Mouse (Mus musculus) spleen, postnatal 14 days (tissue): ENCODE results near the gene Ugt1a6b.
"Not testable (repeated sequence)": the region's sequence is repeated elsewhere in the genome, so short reads cannot be mapped to it uniquely, and the experiment has no call there.

ENCODE experiments used
- DNase-seq, 2 experiments: peaks; one replicate each; pipeline ENCODE4 v3.0.0; 2021 to 2022; ENCODE audit warnings: low spot score in 2 of 2

The Ugt1a6b gene

DNA sequence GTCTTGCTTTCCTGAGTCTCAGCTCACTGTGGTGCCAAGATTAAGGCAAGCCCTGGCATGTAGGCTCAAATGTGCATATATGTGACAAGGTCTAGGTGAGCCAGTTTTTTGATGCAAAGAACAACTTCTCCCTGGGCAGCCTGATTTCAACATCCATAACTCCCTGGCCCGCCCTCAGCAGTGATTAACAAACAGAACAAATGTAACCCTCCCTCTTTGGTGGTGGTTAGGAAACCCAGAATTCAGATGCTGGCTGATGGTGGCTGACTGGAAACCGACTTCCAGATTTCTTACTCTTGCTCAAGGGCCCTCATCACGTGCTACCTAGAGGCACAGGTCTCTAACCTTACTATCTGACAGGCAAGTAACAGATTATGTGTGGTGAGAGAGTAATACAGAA lies at the start of gene Ugt1a6b:
Gene Ugt1a6b, plus strand, starts transcription at position 234 of the 400 bp plus-strand sequence.
- not testable (repeated sequence) for DNase-seq

DNA sequence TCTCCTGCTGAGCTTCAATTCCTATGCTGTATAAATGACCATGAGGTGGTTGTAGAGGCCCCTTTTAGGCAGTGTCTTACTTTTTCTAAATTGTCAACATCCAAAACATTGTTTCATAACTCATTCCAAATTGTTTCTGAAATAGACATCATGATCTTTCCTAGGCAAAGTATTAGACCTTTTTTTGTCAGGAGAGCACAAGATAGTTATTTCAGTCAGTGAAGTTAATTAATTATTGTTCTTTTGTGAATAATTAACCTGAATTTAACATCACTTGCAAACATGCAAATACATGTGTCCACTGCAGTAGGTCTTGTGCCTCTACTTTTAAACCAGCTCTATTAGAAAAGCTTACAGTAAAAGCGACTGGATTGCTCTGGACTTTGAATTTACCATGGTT lies 48.0 kb upstream of the Ugt1a6b start, which contains the start of gene Ugt1a10:
Gene Ugt1a10, plus strand, starts transcription at position 301 of the 400 bp plus-strand sequence.
- DNase-seq = no peak

DNA sequence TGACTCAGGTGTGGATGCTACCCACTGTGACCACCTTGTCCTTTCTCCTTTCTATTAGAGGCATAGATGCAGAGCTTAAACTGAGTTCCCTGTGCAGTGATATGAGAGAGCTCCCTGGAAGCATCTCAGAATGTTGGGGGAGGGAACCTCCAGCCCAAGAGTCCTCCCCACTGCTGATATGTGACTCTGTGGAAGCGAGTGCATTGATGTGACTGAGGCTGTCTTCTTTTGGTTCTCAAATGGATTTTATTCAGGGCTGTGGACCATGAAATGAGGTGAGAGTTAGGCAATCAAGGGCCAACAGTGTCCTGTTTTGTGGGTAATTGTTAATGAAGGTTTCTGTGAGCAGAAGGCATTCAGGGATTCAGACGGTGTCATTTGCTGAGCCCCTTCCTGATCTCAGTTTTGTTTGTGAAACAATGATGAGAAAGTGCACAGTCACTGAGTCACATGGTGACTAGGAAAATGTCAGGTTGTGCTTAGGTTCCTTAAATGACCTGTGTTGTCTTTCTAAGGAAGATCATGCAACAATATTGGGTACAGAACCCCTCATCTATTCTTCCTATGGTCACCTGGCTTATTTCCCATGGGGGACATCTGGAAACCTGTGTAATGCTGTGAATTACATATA lies 36.5 kb upstream of the Ugt1a6b start:
- DNase-seq = not testable (repeated sequence)

DNA sequence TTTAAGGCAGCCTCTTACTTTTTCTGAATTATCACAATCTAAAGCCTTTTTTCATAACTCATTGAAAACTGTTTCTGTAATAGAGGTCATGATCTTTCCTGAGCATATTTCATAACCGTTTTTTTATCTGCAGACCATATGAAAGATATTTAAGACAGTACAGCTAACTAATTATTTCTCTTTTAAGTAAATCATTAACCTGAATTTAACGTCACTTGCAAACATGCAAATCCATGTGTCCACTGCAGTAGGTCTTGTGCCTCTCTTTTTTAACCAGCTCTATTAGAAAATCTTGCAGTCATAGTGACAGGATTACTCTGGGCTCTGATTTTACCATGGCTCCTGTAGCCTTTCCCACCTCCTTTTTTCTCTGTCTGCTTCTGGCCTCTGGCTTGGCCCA lies 32.6 kb upstream of the Ugt1a6b start, which contains the start of gene Ugt1a9:
Gene Ugt1a9, plus strand, starts transcription at position 306 of the 400 bp plus-strand sequence.
- no peak for DNase-seq

DNA sequence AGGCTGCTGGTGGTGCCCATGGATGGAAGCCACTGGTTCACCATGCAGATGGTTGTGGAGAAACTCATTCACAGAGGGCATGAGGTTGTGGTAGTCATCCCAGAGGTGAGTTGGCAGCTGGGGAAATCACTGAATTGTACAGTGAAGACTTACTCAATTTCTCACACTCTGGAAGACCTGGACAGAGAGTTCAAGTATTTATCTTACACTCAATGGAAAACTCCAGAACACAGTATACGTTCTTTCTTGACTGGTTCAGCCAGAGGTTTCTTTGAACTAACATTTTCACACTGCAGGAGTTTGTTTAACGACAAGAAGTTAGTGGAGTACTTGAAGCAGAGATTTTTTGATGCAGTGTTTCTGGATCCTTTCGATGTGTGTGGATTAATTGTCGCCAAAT lies 32.1 kb upstream of the Ugt1a6b start:
- no peak for DNase-seq

DNA sequence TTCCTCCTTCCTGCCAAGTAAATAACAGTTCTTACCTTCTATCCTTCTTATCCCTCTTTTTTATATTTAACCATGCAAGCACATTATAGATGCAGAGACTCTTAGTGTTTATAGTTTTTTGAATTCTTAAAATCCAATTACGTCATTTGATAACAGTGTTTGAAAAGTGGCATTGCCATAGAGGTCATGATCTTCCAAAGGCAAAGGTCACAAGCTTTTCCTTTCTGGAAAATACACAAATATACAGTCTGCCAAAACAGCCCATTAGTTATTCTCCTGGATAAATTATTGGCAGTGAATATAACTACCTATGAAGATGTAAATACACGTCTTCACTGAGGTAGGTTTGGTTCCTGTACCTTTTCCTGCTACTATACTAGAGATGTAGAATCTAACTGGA lies 28.6 kb upstream of the Ugt1a6b start:
- no peak for DNase-seq

DNA sequence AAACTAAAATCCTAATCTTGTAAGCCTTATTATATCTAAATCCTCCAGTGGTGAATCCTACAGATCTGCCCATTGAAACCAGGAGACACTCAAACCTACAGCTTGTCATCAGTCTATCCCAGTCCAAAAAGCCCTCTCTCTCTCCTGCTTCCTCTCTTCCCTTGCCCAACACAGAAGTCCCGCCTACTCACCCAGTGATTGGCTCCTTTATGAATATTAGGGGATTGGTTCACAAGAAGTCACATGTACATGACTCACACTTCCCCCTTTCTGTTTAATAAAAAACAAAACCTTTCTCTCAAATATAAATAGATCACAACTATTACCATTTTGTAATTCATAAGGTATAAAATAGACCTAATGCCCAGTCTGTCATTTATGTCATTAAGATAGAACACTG lies 25.9 kb upstream of the Ugt1a6b start:
- no peak for DNase-seq

DNA sequence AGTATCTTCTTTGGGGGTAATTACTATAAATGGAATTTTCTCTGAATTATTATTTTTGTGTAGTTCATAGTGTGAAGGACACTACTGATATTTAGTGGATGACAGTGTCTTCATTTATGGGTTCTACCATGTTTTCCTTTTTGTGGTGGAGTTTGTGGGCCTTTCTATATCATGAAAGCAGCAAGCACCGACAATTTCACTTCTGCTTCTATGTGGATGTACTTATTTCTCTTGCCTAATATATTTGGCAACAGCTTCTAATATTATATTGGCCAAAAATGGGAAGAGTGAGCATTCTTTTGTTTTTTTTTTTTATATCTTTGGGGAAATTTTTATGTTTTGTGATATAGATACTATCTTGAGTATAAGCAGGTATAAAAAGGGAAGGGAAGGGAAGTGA lies 21.4 kb upstream of the Ugt1a6b start:
- DNase-seq = no peak

DNA sequence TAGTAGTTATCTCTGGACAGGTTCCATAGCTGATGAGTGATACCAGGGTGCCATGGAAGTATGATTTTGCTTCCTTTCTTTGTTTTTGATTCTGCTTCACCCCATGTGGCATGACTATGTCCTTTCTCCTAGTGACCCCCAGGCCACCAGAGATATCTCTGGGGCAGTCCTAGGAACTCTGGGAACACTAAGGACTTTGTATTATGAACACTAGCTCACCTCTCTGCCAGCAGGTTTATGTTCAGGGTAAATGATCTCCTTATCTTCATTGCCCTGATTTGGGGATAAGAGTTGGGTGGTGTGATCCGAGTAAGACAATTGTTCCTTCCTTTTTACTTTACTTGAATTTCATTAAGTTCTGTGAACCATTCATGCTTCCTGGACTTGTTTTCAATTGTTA lies 16.9 kb upstream of the Ugt1a6b start:
- no peak for DNase-seq

DNA sequence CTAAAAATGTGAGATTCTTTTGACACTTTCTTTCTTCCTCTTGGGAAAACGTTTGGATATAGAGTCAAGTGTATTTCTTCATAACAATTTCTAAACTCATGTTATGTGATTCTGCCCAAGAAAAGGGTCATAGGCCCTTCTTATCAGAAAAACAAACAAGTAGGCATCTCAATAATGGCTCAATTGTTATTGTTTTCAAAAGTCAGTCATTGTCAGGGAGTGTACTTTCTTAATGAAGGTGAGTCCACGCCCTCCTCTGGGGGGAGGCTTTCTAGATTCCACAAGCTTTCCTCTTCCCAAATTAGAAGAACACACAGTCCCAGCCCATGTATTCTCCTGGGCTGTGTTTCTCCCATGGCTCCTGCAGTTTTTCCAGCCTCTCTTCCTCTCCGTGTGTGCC lies 15.5 kb upstream of the Ugt1a6b start, which contains the start of gene Ugt1a8:
Gene Ugt1a8, plus strand, starts transcription at position 301 of the 400 bp plus-strand sequence.
- no peak for DNase-seq

DNA sequence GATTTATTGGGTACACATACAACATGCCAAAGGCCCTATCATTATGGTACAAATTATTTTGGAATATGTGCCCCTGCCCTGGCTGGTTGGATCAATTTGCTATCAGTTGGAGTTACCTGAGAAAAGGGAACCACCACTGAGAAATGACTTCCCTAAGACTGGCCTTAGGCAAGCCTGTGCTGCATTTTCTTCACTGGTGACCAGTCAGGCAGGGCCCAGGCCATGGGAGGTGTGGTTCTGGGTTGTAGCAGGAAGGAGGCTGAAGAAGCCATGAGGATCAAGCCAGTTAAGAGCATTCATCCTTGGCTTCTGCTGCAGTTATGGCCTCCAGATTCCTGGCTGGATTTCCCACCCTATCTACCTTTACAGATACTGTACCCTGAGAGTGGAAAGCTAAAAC lies 10.7 kb upstream of the Ugt1a6b start:
- DNase-seq = no peak

DNA sequence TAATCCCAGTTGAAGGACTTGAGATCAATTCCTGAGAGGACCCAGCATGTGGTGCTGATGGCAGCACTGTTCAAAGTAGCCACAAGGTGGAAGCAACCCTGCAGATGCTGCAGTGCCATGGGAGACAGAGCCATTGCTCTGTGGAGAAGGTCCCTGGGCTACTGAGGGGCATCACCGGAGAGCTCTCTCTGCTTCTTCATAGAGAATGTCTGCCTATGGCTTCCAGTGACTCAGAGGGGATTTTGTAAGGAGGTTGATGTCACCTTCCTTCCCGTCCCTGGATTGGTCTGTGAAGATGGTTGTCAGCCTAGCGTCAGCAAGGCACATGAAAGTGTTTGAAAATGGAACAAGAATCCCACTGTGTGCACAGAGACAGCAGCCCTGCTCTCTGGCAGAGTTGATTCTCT lies 8.8 kb upstream of the Ugt1a6b start:
- DNase-seq = not testable (repeated sequence)

DNA sequence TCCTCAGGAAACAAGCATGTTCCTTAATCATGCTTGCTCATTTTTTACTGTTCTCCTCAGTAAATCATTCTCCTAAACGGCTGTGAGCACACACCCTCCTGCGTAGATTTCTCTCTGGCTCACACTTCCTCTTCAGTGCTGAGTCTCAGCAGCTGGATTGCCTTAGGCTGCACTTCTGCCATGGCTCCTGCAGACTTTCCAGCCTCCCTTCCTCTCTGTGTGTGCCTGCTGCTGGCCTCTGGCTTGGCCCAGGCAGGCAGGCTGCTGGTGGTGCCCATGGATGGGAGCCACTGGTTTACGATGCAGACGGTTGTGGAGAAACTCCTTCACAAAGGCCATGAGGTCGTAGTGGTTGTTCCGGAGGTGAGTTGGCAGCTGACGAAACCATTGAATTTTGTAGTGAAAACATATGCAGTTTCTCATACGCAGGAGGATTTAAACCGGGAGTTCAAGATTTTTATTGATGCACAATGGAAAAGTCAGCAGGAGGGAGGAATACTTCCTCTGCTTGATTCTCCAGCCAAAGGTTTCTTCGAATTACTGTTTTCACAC lies 8.0 kb upstream of the Ugt1a6b start, which contains the start of gene Ugt1a7c:
Gene Ugt1a7c, plus strand, starts transcription at position 122 of the 552 bp plus-strand sequence.
- no peak for DNase-seq

DNA sequence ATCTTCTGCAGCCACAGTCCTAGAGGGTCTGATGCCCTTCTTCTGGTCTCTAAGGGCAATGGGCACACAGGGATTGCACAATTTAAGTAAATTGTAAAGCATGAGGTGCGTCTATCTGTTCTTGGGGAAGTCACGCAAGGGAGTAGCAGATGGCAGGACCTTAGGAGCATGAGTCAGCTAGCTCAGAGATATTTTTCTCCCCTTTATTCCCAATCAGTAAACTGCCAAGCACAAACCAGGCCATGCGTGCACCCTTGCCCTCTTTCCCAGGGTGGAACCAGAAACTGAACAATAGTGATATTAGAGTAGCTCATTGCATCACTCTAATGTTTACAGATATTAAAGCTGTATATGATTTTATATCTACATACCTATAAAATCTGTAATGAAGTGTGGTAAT lies 4.5 kb upstream of the Ugt1a6b start:
- DNase-seq = not testable (repeated sequence)

DNA sequence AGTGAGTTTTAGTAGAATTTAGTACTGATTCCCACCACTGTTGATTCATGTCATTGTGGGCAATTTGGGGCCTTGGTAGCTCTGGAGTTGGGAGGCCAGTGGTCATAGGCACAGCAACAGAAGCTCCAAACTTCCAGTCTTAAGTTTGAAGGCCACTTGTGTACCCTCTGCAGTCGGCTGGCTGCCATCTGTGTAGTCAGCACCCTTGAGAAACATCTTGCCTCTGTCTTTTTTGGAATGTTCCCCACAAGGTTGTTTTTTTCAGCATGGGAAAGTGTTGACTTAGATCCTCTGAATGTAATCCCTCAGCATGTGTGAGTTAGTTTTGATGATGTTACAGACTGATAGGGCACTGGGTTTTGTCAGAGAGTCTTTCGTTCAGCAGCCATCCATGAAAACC lies 3.4 kb upstream of the Ugt1a6b start:
- not testable (repeated sequence) for DNase-seq

DNA sequence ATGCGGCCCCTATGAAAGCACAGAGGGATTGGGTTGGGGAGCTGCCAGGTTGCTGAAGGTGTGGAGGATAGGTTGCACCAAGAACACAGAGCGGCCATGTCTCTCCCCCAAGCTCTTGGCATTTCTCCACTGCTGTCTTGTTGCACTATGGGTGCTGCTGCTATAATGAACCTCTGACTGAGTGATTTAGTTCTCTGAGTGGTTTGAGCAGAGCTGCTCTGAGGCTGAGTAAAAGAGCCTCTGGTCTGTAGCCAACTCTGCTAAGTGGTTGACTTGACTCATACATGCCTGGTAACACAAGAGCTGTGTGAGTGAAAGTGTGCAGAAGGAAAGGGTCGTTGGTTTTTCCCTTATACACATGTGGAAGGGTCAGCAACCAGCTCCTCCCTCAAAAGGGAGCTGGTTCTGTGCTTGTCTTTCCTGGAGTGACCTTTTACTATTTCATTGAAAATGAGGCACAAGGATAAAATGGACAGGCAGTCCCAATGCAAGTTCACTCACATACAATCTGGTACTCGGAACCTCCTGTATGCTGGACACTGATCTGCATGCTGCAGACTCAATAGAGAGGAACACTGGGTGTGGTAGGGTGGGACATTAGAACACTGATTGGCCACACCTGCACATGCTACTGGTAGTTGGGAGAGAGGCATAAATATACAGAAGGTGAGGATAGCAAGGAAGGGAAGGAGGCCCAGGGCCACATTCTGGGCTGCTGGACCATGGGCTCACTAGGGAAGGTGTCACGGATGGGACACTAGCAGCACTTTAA lies 831 bp downstream of the Ugt1a6b start:
- DNase-seq = not testable (repeated sequence)

DNA sequence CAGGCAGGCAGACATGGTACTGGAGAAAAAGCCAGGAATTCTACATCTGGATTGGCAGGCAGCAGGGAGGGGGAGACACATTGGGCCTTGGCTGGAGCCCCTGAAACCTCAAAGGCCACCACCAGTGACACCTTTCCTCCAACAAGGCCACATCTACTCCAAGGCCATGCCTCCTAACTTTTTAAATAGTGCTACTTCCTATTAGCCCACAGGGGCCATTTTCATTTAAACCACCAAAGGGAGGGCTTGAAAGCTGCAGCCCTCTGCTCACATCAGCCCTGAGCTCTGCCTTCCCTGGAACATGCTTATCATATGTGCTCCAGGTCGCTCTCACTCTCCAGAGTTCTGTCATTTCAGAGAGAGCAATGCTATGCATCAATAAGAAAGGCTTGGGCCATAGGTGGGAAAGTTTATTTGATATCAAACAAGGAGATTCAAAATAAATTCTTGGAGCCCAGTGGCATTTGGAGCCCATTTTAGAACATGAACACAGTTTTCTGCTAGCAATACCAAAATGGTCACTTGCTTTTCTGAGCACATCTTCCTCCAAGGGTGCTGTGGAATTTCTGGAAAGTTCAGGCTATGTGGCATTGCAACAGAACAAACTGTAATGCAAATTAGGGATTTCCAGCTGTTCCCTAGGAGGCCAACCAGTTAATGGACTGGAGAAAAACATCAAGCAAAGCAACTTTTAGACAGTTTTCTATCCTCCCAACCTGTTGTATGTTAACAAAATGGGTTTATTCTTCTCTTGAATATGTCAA lies 1.8 kb downstream of the Ugt1a6b start:
- no peak for DNase-seq

DNA sequence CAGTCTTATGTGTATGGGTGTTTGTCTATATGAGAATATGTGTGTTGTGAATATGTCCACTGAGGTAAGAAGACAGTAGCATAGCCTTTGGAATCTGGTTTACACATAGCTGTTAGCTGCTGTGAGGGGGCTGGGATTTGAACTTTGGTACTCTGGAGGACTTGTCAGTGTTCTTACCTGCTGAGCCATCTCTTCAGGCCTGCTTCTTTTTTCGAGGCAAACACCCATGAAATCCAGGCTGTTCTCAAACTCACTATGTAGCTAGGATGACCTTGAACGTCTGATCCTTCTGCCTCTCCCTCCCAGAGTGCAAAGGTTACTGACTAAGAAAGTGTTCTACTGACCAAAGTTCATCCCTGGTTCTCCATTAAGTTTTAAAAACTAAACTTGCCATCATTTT lies 2.6 kb downstream of the Ugt1a6b start:
- no peak for DNase-seq

DNA sequence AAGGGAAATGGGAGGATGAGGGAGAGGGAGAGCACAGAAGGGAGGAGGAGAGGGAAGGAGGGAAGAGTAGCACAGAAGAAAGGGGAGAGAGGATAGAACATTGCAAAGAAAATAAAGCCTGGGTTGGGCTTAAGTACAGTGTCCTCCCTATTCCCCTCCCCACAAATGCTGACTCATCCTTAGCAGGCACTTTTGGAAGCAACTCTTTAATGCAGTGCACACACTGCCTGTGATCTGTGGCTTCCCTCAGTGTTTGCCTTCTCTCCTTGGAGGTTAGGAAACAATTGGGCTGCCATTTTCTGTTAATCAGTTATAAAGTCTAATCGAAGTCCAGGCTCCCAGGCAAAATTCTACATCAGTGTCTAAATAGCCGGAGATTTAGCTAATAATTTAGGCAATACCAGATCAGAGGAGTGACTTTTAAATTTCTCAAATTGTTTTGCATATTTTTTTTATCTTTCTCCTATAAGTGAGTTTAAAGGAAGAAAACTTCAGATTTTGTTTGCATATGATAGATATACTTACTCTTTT lies 6.0 kb downstream of the Ugt1a6b start:
- DNase-seq = not testable (repeated sequence)

DNA sequence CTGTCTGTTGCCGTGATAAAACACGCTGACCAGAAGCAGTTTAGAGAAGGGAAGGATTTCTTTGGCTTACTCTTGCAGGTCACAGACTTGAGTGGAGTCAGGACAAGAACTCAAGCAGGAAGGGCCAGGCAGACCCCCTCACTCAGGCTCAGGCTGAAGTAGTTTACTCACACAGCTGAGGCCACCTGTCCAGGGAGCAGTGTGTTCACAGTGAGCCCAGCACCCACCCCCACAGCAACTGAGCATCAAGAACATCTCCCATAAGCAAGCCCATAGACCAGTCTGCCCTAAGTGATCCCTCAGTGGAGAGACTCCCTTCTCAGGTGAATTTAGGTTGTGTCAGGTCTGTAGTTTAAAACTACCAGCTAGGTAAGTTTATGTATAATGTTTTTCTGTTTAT lies 6.6 kb downstream of the Ugt1a6b start:
- DNase-seq = not testable (repeated sequence)

DNA sequence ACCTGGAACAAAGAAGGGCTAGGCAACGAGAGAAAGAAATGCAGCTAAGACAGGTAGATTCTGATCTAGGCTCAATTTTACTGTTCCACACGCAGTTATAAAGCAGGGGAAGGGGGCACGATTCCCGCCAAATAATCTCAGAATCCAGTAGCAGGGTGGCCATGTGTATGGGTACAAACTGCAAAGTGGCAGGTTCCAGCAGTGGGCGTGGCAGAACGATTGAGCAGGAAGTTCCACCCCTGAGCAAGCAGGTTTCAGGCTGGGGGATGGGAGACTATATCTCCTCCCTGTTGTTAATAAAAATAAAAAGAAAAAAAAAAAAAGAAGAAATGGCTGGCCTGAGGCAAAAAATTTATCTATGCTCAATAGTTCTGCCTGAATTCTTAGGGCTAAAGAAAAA lies 9.7 kb downstream of the Ugt1a6b start:
- not testable (repeated sequence) for DNase-seq

DNA sequence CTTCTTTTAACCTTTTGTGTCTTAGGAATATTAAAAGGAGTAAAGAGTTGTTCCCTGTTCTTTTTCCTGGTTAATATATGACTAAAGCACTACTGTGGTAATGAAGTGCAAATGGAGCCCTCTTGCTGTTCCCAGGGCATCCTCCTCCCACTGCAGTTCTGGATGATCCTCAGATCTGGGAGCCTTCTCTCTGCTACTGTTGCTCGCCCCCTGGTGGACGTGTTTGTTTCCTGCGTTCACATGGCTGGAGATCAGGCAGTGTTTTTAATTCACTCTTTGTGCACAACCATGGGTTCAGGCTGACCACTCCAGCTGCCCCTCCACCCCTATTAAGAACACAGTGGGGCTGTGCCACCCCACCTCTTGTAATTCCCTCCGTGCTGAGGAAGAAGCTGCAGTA lies 17.5 kb downstream of the Ugt1a6b start:
- not testable (repeated sequence) for DNase-seq
